Mouse (Mus musculus) left cerebral cortex, postnatal 36 days (tissue): Measurements from ENCODE around the gene Faf1. TPM values are rescaled to one million over a fixed set of nuclear protein-coding genes. Genes with fewer than 3 reads are reported as not detected.

ENCODE experiments used
- DNase-seq, 2 experiments: peaks; one replicate each; pipeline ENCODE4 v3.0.0; 2021 to 2022; ENCODE audit warnings: low spot score in 2 of 2, mixed read lengths in 1 of 2
- intact Hi-C: fragments of 180-260 bp; cut with DNase I; formaldehyde crosslinking; loops from one replicate; pipeline ENCODE4 v1.15.1; 2025
- total RNA-seq, 2 experiments: library from RNA; stranded (reverse); gene quantifications; 2 replicates each; pipeline ENCODE4 v1.2.3; 2021

The Faf1 gene
- total RNA-seq, 2 experiments from 2014 or later: 23.1 to 23.7 TPM

DNA sequence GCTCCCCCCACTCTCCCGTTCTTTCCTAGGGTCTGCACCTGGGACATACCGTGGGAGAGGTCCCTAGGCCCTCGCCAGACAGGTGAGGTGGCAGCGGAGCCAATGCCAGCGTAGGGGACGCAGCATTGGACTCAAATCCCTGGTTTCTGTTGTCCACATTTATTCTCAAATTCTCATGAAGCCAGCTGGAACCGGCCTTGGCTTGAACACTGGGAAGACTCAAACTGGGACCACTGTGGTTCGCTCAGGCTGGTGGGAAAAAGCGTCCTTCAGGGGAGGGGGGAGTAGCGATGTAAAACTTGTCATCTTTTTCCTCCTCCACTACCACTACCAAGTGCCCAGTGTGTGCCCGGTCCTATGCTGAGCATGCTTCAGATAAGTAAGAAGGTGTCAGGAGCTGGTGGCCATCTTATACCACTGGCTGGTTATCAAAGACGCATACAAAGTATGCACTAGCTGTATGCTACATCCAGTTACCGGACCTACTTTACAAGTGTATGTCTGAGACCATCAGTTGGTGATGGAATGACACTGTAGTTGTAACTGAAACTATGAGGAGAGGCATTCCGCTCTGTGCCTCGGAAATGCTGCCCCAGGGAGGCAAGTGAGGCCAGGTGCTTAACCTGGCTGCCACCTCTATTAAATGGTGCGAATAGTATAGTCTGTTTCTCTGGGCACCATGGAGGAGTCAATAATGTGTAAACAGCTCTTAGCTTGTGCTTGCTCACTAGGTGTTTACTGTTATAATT lies 309.2 kb downstream of the Faf1 start:
- intact Hi-C loops: no loop called here

DNA sequence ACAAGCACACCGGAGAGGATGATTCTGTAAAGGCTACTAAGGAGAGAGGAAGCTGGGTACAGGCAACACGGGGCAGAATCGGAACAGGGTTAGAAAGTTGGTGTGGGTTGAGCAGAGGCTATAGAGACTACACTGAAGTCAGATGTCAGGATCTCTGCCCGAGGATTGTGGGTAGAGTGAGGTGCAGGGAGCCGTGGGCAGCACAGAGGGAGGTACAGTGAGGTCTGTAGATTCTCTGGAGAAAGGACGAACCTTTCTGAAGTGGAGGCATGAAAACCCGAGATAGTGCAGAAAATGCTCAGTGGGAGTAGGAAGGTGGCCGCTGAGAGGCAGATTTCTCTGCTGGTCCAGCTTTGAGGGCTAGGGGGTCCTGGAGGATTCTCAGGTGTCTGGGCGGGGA lies 309.9 kb downstream of the Faf1 start:
- no peak for DNase-seq
- intact Hi-C loops: no loop called here

More for the DNA sequence above, 309.2 kb downstream of the Faf1 start:
- no peak for DNase-seq

DNA sequence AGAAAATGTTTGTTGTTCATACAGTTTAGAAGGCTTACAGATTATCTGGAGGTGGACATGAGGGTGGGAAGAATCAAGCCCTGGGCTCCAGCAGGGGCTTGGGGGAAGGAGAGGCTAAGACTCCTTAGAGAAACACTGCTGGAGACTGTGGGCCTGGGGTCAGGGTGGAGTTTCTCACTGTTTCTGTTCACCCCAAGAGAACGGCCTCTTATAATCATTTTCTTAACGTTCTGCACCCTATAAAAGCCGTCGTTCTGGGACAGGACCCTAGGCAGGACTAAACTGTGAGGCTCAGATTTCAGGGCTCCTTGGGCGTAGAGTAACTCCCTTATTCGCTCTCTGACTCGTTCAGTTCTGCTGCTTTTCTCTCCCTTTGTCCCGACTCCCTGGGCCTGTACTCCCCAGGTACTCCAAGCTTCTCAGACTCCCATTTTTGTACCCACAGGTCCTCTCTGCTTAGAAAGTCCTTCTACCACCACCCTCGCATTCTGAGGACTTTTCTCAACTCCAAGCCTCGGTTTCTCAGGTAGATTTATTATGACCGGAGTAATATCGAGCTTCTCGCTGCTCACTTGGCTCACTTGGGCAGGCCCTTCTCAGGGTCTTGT lies 310.5 kb downstream of the Faf1 start:
- DNase-seq: no peak
- intact Hi-C loops: no loop called here

DNA sequence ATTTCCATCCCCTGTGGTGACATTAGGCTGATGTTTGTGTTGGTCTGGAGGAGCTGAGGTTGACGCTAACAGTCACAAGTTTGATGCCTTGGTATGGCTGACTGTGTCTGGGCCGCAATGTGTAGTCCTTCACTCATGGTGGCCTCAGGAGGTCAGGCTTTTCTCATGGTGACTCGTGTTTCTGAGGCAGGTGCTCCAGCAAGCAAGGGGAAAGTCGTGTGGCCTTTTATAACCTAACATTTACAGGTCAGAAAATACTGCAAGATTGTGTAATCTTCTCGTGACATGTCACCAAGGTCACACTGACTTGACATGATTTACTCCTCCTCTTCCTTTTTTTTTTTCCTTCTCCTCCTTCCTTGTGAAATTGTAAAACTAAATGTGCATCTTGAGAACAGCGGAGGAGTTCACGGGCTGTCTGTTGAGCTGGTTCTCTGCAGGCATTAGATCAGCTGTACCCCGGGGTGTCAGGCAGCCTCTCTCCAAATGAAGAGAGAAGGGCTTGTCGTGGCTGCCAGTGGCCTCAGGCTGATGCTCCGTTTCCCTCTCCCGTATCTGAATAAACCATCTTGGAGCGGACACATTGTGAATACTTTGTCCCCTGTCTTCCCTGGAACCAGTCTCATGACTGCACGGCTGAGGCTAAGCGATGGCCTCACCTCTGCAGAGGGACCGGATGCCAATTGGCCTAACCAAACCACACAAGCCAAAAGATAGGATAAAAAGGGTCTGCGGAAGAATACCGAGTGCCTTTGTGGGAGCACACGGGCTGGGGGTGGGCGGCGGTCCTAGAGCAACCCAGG lies 311.4 kb downstream of the Faf1 start:
- DNase-seq: no peak
- intact Hi-C loops: no loop called here

DNA sequence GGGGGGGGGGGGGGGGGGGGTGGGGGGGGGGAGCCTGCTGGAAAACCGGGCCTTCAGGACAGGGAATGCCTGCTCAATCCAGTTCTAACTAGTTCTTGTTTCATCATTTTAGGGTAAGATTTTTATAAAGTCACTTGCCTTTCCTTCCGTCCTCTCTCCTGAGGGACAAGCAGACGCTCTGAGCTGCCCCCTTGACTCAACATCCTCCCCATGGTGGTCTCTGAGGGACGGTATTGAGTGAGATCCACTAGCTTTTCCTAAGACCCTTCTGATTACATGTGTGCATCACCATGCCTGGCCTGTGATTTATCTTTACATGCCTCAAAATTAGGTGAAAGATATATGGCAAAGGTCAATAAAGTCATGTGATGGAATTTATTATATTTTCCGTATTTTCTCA lies 312.0 kb downstream of the Faf1 start:
- DNase-seq: no peak
- intact Hi-C loops: no loop called here

DNA sequence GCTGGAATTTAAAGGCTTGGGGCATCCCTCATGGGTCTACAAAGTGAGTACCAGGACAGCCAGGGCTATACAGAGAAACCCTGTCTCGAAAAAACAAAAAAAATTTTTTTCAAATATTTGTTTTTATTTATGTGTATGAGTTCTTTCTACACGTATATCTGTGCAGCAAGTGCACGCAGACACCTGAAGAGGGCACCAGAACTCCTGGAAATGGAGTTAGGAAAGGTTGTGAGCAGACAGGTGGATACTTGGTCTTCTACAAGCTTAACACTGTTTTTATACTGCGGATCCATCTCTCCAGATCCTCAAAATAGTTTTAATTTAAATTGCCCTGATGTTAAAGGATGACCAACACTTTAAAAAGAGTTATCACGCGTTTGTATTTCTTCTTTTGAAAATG lies 312.8 kb downstream of the Faf1 start:
- no peak for DNase-seq
- intact Hi-C loops: no loop called here

DNA sequence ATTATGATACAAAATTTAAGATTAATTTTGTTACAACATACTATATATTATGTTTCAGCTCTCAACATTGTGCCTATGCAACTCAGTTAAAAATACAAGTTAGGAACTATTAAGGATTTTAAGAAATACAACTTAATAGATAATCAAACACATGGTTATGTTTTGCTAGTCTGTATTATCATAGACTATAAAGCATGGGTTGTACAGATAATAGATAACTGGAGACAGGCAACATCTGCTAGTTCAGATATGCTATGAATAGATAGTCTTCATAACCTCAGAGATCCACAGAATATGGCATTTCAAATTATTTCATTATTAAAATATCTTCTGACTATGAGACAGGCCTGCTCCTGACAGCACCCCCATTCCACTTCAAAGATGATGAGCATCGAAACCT lies 329.7 kb downstream of the Faf1 start:
- intact Hi-C loops: no loop called here
- no peak for DNase-seq

Other genes with a start within 250 kb of the Faf1 start
- gene Rnf11, start 191.9 kb upstream of the Faf1 start, total RNA-seq: 100 to 1,000 TPM; 207 to 216 TPM
- gene 4930522H14Rik, start 145.3 kb upstream of the Faf1 start, total RNA-seq: not detected
- 1 to 10 TPM; 2.7 to 3.5 TPM for gene Cdkn2c, start 9.4 kb upstream of the Faf1 start, total RNA-seq